Mouse (Mus musculus): ENCODE results near the gene Klk7. TPM values are rescaled to one million over a fixed set of nuclear protein-coding genes. Genes with fewer than 3 reads are reported as not detected.

Klk7 gene
- total and polyA plus RNA-seq, 2 experiments from 2014 or later: not detected

GRCm38 (mm10) chr7:43826056-43826455 lies 15.0 kb downstream of the Klk7 start:
- WGBS: 77% methylated on average over 5 of the region's 5 CpGs
- no peaks in the 10 kb centered on the region for H3K4me1 ChIP-seq (ENCODE audit: control insufficient read depth, insufficient read depth)
- no peak overlapping the region for H3K4me3 ChIP-seq (ENCODE audit: low read depth, low read length)
- DNase-seq (ENCODE audit: low spot score) (no peak), ATAC-seq (ENCODE audit: insufficient read depth, low read depth) (no peak)
- H3K9me3 ChIP-seq (replicated peaks; ENCODE audit: control insufficient read depth, low read length): no peaks in the 10 kb centered on the region
- H3K27me3 ChIP-seq (ENCODE audit: control insufficient read depth, insufficient read depth, low read length): no peaks in the 10 kb centered on the region
- no peak overlapping the region for H3K4me2 ChIP-seq (ENCODE audit: low read depth, low read length)
- TF ChIP-seq CTCF (IDR thresholded peaks at IDR 0.05; ENCODE audit: low read depth) (no peak), EP300 (IDR thresholded peaks at IDR 0.05; ENCODE audit: low read depth) (no peak)
- no peak overlapping the region for H3K27ac ChIP-seq (ENCODE audit: low read depth)
- H3K9ac ChIP-seq (replicated peaks; ENCODE audit: low read depth, low read length): no peak overlapping the region
- no peaks in the 10 kb centered on the region for H3K36me3 ChIP-seq (replicated peaks; ENCODE audit: control insufficient read depth, insufficient read depth, low read length)

DNA sequence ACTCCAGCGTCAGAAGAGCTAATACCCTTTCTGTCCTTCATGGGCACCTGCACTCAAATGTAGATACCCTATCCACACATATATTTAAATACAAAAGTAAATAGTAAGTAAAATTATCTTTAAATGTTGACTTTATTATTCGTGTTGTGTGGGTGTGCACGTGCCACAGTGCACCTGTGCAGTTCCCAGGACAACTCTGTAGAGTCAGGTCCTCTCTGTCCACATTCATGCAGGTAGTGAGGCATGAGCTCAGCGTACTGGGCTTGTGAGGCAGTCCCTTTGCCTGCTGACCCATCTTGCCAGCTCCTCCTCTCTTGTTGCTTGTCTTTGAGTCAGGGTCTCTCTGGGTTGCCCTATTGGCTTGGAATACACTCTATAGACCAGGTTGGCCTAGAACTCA lies 16.6 kb downstream of the Klk7 start:
- ATAC-seq (ENCODE audit: insufficient read depth, low read depth): no peak
- TF ChIP-seq CTCF (IDR thresholded peaks at IDR 0.05; ENCODE audit: low read depth) (no peak), EP300 (IDR thresholded peaks at IDR 0.05; ENCODE audit: low read depth) (no peak)
- Histone ChIP-seq H3K4me3 (ENCODE audit: low read depth, low read length) (no peak overlapping the region), H3K4me1 (ENCODE audit: control insufficient read depth, insufficient read depth) (no peaks in the 10 kb centered on the region), H3K9ac (replicated peaks; ENCODE audit: low read depth, low read length) (no peak overlapping the region), H3K27me3 (ENCODE audit: control insufficient read depth, insufficient read depth, low read length) (no peaks in the 10 kb centered on the region), H3K4me2 (ENCODE audit: low read depth, low read length) (no peak overlapping the region), H3K36me3 (replicated peaks; ENCODE audit: control insufficient read depth, insufficient read depth, low read length) (no peaks in the 10 kb centered on the region), H3K27ac (ENCODE audit: low read depth) (no peak overlapping the region), H3K9me3 (replicated peaks; ENCODE audit: control insufficient read depth, low read length) (no peaks in the 10 kb centered on the region)
- WGBS: 70% methylated on average over 4 of the region's 4 CpGs
- no peak for DNase-seq (ENCODE audit: low spot score)

DNA sequence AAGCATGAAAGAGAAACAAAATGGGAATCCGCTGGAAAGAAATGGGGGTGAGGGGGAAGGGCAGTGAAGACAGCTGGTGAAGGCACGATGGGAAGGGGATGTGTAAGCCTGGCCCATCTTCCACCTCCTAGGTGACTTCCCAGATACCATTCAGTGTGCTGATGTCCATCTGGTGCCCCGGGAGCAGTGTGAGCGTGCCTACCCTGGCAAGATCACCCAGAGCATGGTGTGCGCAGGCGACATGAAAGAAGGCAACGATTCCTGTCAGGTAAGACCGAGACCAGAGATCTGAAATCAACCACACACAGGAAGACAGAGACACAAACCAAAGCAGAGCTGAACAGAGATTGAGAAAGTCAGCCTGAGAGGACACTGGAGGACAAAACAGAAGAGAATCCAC lies 17.9 kb downstream of the Klk7 start:
- H3K9me3 ChIP-seq (replicated peaks; ENCODE audit: control insufficient read depth, low read length): no peaks in the 10 kb centered on the region
- TF ChIP-seq EP300 (IDR thresholded peaks at IDR 0.05; ENCODE audit: low read depth) (no peak), CTCF (IDR thresholded peaks at IDR 0.05; ENCODE audit: low read depth) (no peak)
- no peak overlapping the region for H3K27ac ChIP-seq (ENCODE audit: low read depth)
- no peak overlapping the region for H3K4me3 ChIP-seq (ENCODE audit: low read depth, low read length)
- ATAC-seq (ENCODE audit: insufficient read depth, low read depth) (no peak), DNase-seq (ENCODE audit: low spot score) (no peak)
- 78% methylated on average over 8 of the region's 8 CpGs for WGBS
- H3K36me3 ChIP-seq (replicated peaks; ENCODE audit: control insufficient read depth, insufficient read depth, low read length): no peaks in the 10 kb centered on the region
- H3K27me3 ChIP-seq (ENCODE audit: control insufficient read depth, insufficient read depth, low read length): no peaks in the 10 kb centered on the region
- no peak overlapping the region for H3K9ac ChIP-seq (replicated peaks; ENCODE audit: low read depth, low read length)
- no peak overlapping the region for H3K4me2 ChIP-seq (ENCODE audit: low read depth, low read length)
- H3K4me1 ChIP-seq (ENCODE audit: control insufficient read depth, insufficient read depth): no peaks in the 10 kb centered on the region

DNA sequence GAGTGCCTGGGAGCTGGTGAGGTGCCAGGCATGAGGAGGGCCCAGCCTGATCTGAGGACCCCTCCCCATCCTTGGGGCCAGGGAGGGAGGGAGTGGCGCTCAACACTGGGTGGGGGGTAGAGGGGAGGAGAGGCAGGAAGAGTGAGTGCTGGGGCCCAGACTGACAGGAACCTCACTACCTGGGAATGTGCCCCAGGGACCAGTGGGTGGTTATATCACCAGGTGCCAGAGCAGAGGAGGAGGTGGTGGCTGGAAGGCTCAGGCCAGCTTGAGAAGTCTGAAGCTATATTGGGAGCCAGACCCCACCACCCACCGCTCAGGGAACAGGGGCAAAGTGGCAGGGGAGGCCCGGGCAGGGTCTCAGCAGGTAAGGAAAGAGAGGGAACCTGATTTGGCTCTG lies 30.6 kb downstream of the Klk7 start, which contains the start of gene Klk5:
Klk5 (plus strand) TSS at position 271 of the 400 bp plus-strand sequence.
- no peak within 1 kb of the TSS for H3K9ac ChIP-seq (replicated peaks; ENCODE audit: low read depth, low read length)
- no peak within 1 kb of the TSS for H3K4me2 ChIP-seq (ENCODE audit: low read depth, low read length)
- no peaks in the 10 kb centered on the region for H3K27me3 ChIP-seq (ENCODE audit: control insufficient read depth, insufficient read depth, low read length)
- H3K36me3 ChIP-seq (replicated peaks; ENCODE audit: control insufficient read depth, insufficient read depth, low read length): no peaks in the 10 kb centered on the region
- DNase-seq (ENCODE audit: low spot score) (no peak), ATAC-seq (ENCODE audit: insufficient read depth, low read depth) (no peak)
- no peak within 1 kb of the TSS for H3K27ac ChIP-seq (ENCODE audit: low read depth)
- H3K9me3 ChIP-seq (replicated peaks; ENCODE audit: control insufficient read depth, low read length): no peaks in the 10 kb centered on the region
- TF ChIP-seq CTCF (IDR thresholded peaks at IDR 0.05; ENCODE audit: low read depth): no peak
- no peak for TF ChIP-seq EP300 (IDR thresholded peaks at IDR 0.05; ENCODE audit: low read depth)
- no peaks in the 10 kb centered on the region for H3K4me1 ChIP-seq (ENCODE audit: control insufficient read depth, insufficient read depth)
- 30% methylated on average over 3 of the region's 3 CpGs for WGBS
- H3K4me3 ChIP-seq (ENCODE audit: low read depth, low read length): no peak within 1 kb of the TSS

GRCm38 (mm10) chr7:43843801-43844200 lies 32.7 kb downstream of the Klk7 start:
- H3K27me3 ChIP-seq (ENCODE audit: control insufficient read depth, insufficient read depth, low read length): no peaks in the 10 kb centered on the region
- TF ChIP-seq CTCF (IDR thresholded peaks at IDR 0.05; ENCODE audit: low read depth): no peak
- TF ChIP-seq EP300 (IDR thresholded peaks at IDR 0.05; ENCODE audit: low read depth): no peak
- 85% methylated on average over 4 of the region's 4 CpGs for WGBS
- no peak overlapping the region for H3K9ac ChIP-seq (replicated peaks; ENCODE audit: low read depth, low read length)
- DNase-seq (ENCODE audit: low spot score): no peak
- H3K4me3 ChIP-seq (ENCODE audit: low read depth, low read length): no peak overlapping the region
- no peaks in the 10 kb centered on the region for H3K9me3 ChIP-seq (replicated peaks; ENCODE audit: control insufficient read depth, low read length)
- ATAC-seq (ENCODE audit: insufficient read depth, low read depth): no peak
- H3K4me1 ChIP-seq (ENCODE audit: control insufficient read depth, insufficient read depth): no peaks in the 10 kb centered on the region
- no peak overlapping the region for H3K27ac ChIP-seq (ENCODE audit: low read depth)
- H3K36me3 ChIP-seq (replicated peaks; ENCODE audit: control insufficient read depth, insufficient read depth, low read length): no peaks in the 10 kb centered on the region
- H3K4me2 ChIP-seq (ENCODE audit: low read depth, low read length): no peak overlapping the region

DNA sequence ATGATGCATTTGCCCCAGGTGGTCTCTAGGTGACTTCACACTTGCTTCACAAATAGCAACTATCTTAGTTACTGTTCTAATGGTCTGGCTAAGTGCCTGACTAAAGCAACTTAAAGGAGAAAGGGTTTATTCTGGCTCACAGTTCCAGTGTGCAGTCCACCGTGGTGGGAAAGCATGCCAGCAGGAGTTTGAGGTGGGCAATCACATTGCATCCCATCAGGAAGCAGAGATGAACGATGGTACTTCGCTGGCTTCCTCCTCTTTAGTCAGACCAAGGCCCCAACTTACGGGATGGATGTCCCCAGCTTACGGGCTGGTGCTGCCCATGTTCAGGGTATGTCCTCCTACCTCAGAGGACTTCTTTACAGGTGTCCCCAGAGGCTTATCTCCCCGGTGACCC lies 40.5 kb downstream of the Klk7 start:
- no peaks in the 10 kb centered on the region for H3K4me1 ChIP-seq (ENCODE audit: control insufficient read depth, insufficient read depth)
- H3K27me3 ChIP-seq (ENCODE audit: control insufficient read depth, insufficient read depth, low read length): no peaks in the 10 kb centered on the region
- no peak overlapping the region for H3K9ac ChIP-seq (replicated peaks; ENCODE audit: low read depth, low read length)
- TF ChIP-seq CTCF (IDR thresholded peaks at IDR 0.05; ENCODE audit: low read depth): no peak
- no peak for TF ChIP-seq EP300 (IDR thresholded peaks at IDR 0.05; ENCODE audit: low read depth)
- no peaks in the 10 kb centered on the region for H3K36me3 ChIP-seq (replicated peaks; ENCODE audit: control insufficient read depth, insufficient read depth, low read length)
- DNase-seq (ENCODE audit: low spot score) (no peak), ATAC-seq (ENCODE audit: insufficient read depth, low read depth) (no peak)
- no peak overlapping the region for H3K4me2 ChIP-seq (ENCODE audit: low read depth, low read length)
- no peaks in the 10 kb centered on the region; the same call in 1 of the 2 replicates for H3K9me3 ChIP-seq (replicated peaks; ENCODE audit: control insufficient read depth, low read length)
- 80% methylated on average over 6 of the region's 6 CpGs for whole genome bisulfite sequencing
- no peak overlapping the region for H3K4me3 ChIP-seq (ENCODE audit: low read depth, low read length)
- H3K27ac ChIP-seq (ENCODE audit: low read depth): no peak overlapping the region

Measured in heart, postnatal 0 days (tissue).